Mouse (Mus musculus) megakaryocyte, adult 5-6 weeks (primary cell): ENCODE measurements around the gene Clcnkb. TPM values are rescaled to one million over a fixed set of nuclear protein-coding genes. Genes with fewer than 3 reads are reported as not detected.

Source experiments
- ATAC-seq: 2 replicates; pipeline ENCODE4 v1.8.0; 2016; ENCODE audit warnings: mild to moderate bottlenecking, inconsistent platforms; ENCODE audit not compliant: poor library complexity, severe bottlenecking
- total RNA-seq, 2 experiments: library from RNA; stranded (forward) in 1 of 2; stranded (reverse) in 1 of 2; fragments of 153-499, 151-499 nt in 1 of 2; fragments of 221-1000, 200-1000 nt in 1 of 2; gene quantifications; 2 replicates each; pipeline versions ENCODE4 v1.2.3 to v1.2.4; 2015 to 2017

Gene Clcnkb
- total RNA-seq, 2 experiments from 2014 or later: not detected

- ATAC-seq: peak; percentile 80
Measured at GRCm38 (mm10) chr4:141362937-141363548, 52.8 kb downstream of the Clcnkb start.

GRCm38 (mm10) chr4:141360846-141361245 is 55.0 kb downstream of the Clcnkb start:
- ATAC-seq: no peak

- ATAC-seq: no peak
Measured at GRCm38 (mm10) chr4:141359222-141359621, 56.6 kb downstream of the Clcnkb start.

DNA sequence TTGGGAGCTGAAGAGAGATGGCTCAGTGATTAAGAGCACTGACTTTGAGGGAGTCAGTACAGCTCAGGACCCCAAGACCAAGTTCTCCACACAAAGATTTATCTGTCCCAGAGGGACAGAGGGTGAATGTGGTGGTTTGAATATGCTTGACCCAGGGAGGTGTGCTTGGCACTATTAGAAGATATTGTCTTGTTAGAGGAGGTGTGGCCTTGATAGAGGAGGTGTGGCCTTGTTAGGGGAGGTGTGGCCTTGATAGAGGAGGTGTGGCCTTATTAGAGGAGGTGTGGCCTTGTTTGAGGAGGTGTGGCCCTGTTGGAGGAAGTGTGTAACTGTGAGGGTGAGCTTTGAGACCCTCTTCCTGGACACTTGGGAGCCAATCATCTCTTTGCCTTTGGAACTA is 58.0 kb downstream of the Clcnkb start:
- ATAC-seq: no peak

Other genes starting within 250 kb of the Clcnkb start
- gene Rsg1, start 202.1 kb downstream of the Clcnkb start, total RNA-seq (2015): not detected in 2 replicates
- 0.77 and 0.95 TPM in 2 replicates for gene Rsg1, start 202.1 kb downstream of the Clcnkb start, total RNA-seq (2017)
- not detected in 2 replicates for gene Arhgef19, start 176.5 kb downstream of the Clcnkb start, total RNA-seq (2015)
- gene Arhgef19, start 176.5 kb downstream of the Clcnkb start, total RNA-seq (2017): not detected in 2 replicates
- 1.1 TPM in 2 replicates for gene Epha2, start 114.8 kb downstream of the Clcnkb start, total RNA-seq (2015)
- 1.3 and 2.1 TPM in 2 replicates for gene Epha2, start 114.8 kb downstream of the Clcnkb start, total RNA-seq (2017)
- gene Fam131c, start 47.8 kb downstream of the Clcnkb start, total RNA-seq (2015): not detected in 2 replicates
- gene Fam131c, start 47.8 kb downstream of the Clcnkb start, total RNA-seq (2017): not detected in 2 replicates
- gene Clcnka, start 17.3 kb downstream of the Clcnkb start, total RNA-seq (2015): not detected in 2 replicates
- not detected in 2 replicates for gene Clcnka, start 17.3 kb downstream of the Clcnkb start, total RNA-seq (2017)
- not detected in 2 replicates for gene Hspb7, start 4.8 kb upstream of the Clcnkb start, total RNA-seq (2015)
- not detected in 2 replicates for gene Hspb7, start 4.8 kb upstream of the Clcnkb start, total RNA-seq (2017)
- not detected in 2 replicates for gene Srarp, start 20.1 kb upstream of the Clcnkb start, total RNA-seq (2015)
- not detected in 2 replicates for gene Srarp, start 20.1 kb upstream of the Clcnkb start, total RNA-seq (2017)
- 12.7 TPM in 2 replicates for gene Zbtb17, start 28.6 kb upstream of the Clcnkb start, total RNA-seq (2015)
- 12.5 and 19.4 TPM in 2 replicates for gene Zbtb17, start 28.6 kb upstream of the Clcnkb start, total RNA-seq (2017)
- 30.4 and 34.2 TPM in 2 replicates for gene Spen, start 122.6 kb upstream of the Clcnkb start, total RNA-seq (2015)
- gene Spen, start 122.6 kb upstream of the Clcnkb start, total RNA-seq (2017): 28.7 and 39.3 TPM in 2 replicates
- gene Fblim1, start 190.1 kb upstream of the Clcnkb start, total RNA-seq (2015): not detected in 2 replicates
- not detected in 2 replicates for gene Fblim1, start 190.1 kb upstream of the Clcnkb start, total RNA-seq (2017)
- 0.16 TPM in 1 of 2 replicates, not detected in the other for gene Tmem82, start 202.6 kb upstream of the Clcnkb start, total RNA-seq (2015)
- gene Tmem82, start 202.6 kb upstream of the Clcnkb start, total RNA-seq (2017): 0.26 TPM in 1 of 2 replicates, not detected in the other
- gene Slc25a34, start 207.8 kb upstream of the Clcnkb start, total RNA-seq (2015): not detected in 2 replicates
- gene Slc25a34, start 207.8 kb upstream of the Clcnkb start, total RNA-seq (2017): not detected in 2 replicates
- gene Plekhm2, start 248.9 kb upstream of the Clcnkb start, total RNA-seq (2015): 11.1 and 14.9 TPM in 2 replicates
- gene Plekhm2, start 248.9 kb upstream of the Clcnkb start, total RNA-seq (2017): 10.4 and 11.1 TPM in 2 replicates